Comparison of ENCODE assay signal across 8 mouse cellular contexts in genomic region chr3:158035866-158036265, GRCm38 (mm10). TPM values are rescaled to one million over a fixed set of nuclear protein-coding genes. Genes with fewer than 3 reads are reported as not detected.
DNase-seq lines count a peak whose midpoint lies in the region; ATAC-seq lines count a peak whose summit lies in the region.

No protein-coding gene starts in this region.

- 1% methylated on average over 11 of the region's 11 CpGs for WGBS in kidney, embryonic 15.5 days
- WGBS in hindbrain, embryonic 12.5 days, result 2% methylated on average over 11 of the region's 11 CpGs

- H3K9ac ChIP-seq in kidney, embryonic 15.5 days, result peak overlapping the region; percentile 91
- peak overlapping the region; percentile 80 for H3K9ac ChIP-seq in hindbrain, embryonic 12.5 days

- H3K4me2 ChIP-seq in kidney, embryonic 15.5 days, result peak overlapping the region; percentile 64
- H3K4me2 ChIP-seq in hindbrain, embryonic 12.5 days (replicated peaks), result peak overlapping the region; percentile 59

- no peaks in the 10 kb centered on the region for H3K27me3 ChIP-seq in kidney, embryonic 15.5 days
- H3K27me3 ChIP-seq in hindbrain, embryonic 12.5 days, result no peaks in the 10 kb centered on the region

- DNase-seq in kidney, adult 18-20 months, result no peak
- peak; percentile 22 for DNase-seq in brain, adult 2 months (ENCODE audit: low read depth, low spot score)
- DNase-seq in lung, postnatal 36 days, result peak; percentile 13
- DNase-seq in urinary bladder, postnatal 4 days (ENCODE audit: low spot score in 2 of 2), result no peak
- DNase-seq in left cerebral cortex, adult 9 months (ENCODE audit: low spot score in 2 of 2), result no peak
- no peak for DNase-seq in thymus, postnatal 25 days

- ATAC-seq in kidney, embryonic 15.5 days (replicated peaks; ENCODE audit: low FRiP score), result no peak
- no peak for ATAC-seq in hindbrain, embryonic 12.5 days (ENCODE audit: low FRiP score)

- H3K4me1 ChIP-seq in kidney, embryonic 15.5 days, result peaks cover 23% of the 10 kb centered on the region
- H3K4me1 ChIP-seq in hindbrain, embryonic 12.5 days, result peaks cover 25% of the 10 kb centered on the region

- H3K27ac ChIP-seq in kidney, embryonic 15.5 days, result peak overlapping the region; percentile 92
- peak overlapping the region; percentile 77; the same call in 1 of the 2 replicates for H3K27ac ChIP-seq in hindbrain, embryonic 12.5 days

- peaks cover 7% of the 10 kb centered on the region; the same call in 1 of the 2 replicates for H3K36me3 ChIP-seq in kidney, embryonic 15.5 days
- no peaks in the 10 kb centered on the region for H3K36me3 ChIP-seq in hindbrain, embryonic 12.5 days

- H3K4me3 ChIP-seq in kidney, embryonic 15.5 days (replicated peaks), result peak overlapping the region; percentile 89
- peak overlapping the region; percentile 75 for H3K4me3 ChIP-seq in hindbrain, embryonic 12.5 days

- no peaks in the 10 kb centered on the region for H3K9me3 ChIP-seq in kidney, embryonic 15.5 days (replicated peaks)
- no peaks in the 10 kb centered on the region for H3K9me3 ChIP-seq in hindbrain, embryonic 12.5 days (replicated peaks)

RNA-seq across cellular contexts. Expression of gene Srsf11, which starts 0.6 kb away (rescaled TPM):
- 286 and 299 TPM in 2 replicates for polyA plus RNA-seq in kidney, embryonic 15.5 days (2015; fragmentation: Nextera tagmentation; extraction: Ambion mirVana)
- 339 and 346 TPM in 2 replicates for polyA plus RNA-seq in hindbrain, embryonic 12.5 days (2016; fragmentation: Nextera tagmentation; extraction: Ambion mirVana)

RNA-seq across cellular contexts. Expression of gene Lrrc40, which starts 0.6 kb away (rescaled TPM):
- polyA plus RNA-seq in kidney, embryonic 15.5 days (2015; fragmentation: Nextera tagmentation; extraction: Ambion mirVana), result 59.4 and 61.2 TPM in 2 replicates
- 56.7 and 67.1 TPM in 2 replicates for polyA plus RNA-seq in hindbrain, embryonic 12.5 days (2016; fragmentation: Nextera tagmentation; extraction: Ambion mirVana)

Comparison
In these comparisons a context has a peak if more than half of its experiments do, and no peak if none do; other contexts are left out.
1. DNase-seq: peak in brain, adult 2 months (single experiment) and lung, postnatal 36 days (single experiment); none in kidney, adult 18-20 months (single experiment), urinary bladder, postnatal 4 days (0 of 2), left cerebral cortex, adult 9 months (0 of 2) and thymus, postnatal 25 days (single experiment).